Mouse (Mus musculus) limb, embryonic 13.5 days (tissue): ENCODE results near the gene Ctnnd2. TPM values are rescaled to one million over a fixed set of nuclear protein-coding genes. Genes with fewer than 3 reads are reported as not detected.

Experiments
- ATAC-seq: fragments of 200-750 bp; cut with Nextera tagmentation; 2 replicates; pipeline ENCODE4 v1.8.0; 2017; ENCODE audit warnings: low read depth, moderate number of reproducible peaks, moderate TSS enrichment; ENCODE audit not compliant: low FRiP score
- H3K27ac ChIP-seq: fragments of 300-500 bp; sonication (generic); 2 replicates; pipeline ENCODE4 v1.5.1; 2015; ENCODE audit warnings: inconsistent platforms, mild to moderate bottlenecking, moderate library complexity
- H3K27me3 ChIP-seq: fragments of 300-500 bp; sonication (generic); 2 replicates; pipeline ENCODE4 v1.6.1; 2015; ENCODE audit warnings: mild to moderate bottlenecking, inconsistent platforms
- H3K36me3 ChIP-seq: fragments of 300-500 bp; sonication (generic); 2 replicates; pipeline ENCODE4 v1.6.1; 2015; ENCODE audit warnings: inconsistent platforms, mild to moderate bottlenecking, moderate library complexity
- H3K4me1 ChIP-seq: fragments of 300-500 bp; sonication (generic); 2 replicates; pipeline ENCODE4 v1.6.1; 2015; ENCODE audit warnings: inconsistent platforms
- H3K4me2 ChIP-seq: fragments of 300-500 bp; sonication (generic); replicated peaks from 2 replicates; pipeline ENCODE4 v1.6.1; 2015; ENCODE audit warnings: inconsistent platforms, mild to moderate bottlenecking, moderate library complexity
- H3K4me3 ChIP-seq: fragments of 300-500 bp; sonication (generic); 2 replicates; pipeline ENCODE4 v1.5.1; 2015; ENCODE audit warnings: moderate library complexity, mild to moderate bottlenecking, inconsistent platforms
- H3K9ac ChIP-seq: fragments of 300-500 bp; sonication (generic); 2 replicates; pipeline ENCODE4 v1.6.1; 2015; ENCODE audit warnings: mild to moderate bottlenecking, inconsistent platforms
- H3K9me3 ChIP-seq: fragments of 300-500 bp; sonication (generic); 2 replicates; pipeline ENCODE4 v1.6.1; 2016; ENCODE audit warnings: inconsistent platforms
- WGBS: fragments of 180-500 bp; shearing (Covaris S2); methylation state at CpG from one replicate; pipeline ENCODE4 v1.1.7; 2015; 5-methylcytosine and 5-hydroxymethylcytosine counted together
- polyA plus RNA-seq: library from polyadenylated mRNA; unstranded; fragments of >200 nt; fragmentation: Nextera tagmentation; extraction: Ambion mirVana; gene quantifications from 2 replicates; pipeline ENCODE4 v1.2.1, GENCODE M21; 2015

The Ctnnd2 gene
- polyA plus RNA-seq, 1 experiment from 2014 or later: 3.8 TPM

DNA sequence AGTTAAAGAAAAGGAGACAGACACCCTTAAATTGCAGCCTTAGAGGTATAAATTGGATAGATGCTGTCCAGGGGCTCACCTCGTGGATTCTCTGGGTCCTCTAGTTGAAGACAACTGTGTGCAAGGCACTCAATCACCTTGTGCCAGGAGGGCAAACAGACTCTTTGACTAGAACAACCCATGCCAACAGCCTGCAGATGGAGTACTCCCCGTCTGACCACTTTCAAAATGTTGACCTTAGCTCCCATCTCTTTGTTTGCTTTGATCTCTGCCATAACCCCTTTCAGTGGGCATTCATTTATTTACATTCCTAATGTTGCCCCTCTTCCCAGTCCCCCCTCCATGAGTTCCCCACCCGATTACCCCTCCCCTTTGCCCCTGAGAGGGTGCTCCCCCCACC is 891.3 kb downstream of the Ctnnd2 start:
- Histone ChIP-seq H3K4me1 (no peaks in the 10 kb centered on the region), H3K4me3 (no peak overlapping the region), H3K27ac (no peak overlapping the region), H3K4me2 (no peak overlapping the region), H3K9me3 (no peaks in the 10 kb centered on the region), H3K9ac (no peak overlapping the region), H3K36me3 (no peaks in the 10 kb centered on the region), H3K27me3 (no peaks in the 10 kb centered on the region)
- ATAC-seq: no peak
- WGBS: 69% methylated on average over 3 of the region's 3 CpGs

DNA sequence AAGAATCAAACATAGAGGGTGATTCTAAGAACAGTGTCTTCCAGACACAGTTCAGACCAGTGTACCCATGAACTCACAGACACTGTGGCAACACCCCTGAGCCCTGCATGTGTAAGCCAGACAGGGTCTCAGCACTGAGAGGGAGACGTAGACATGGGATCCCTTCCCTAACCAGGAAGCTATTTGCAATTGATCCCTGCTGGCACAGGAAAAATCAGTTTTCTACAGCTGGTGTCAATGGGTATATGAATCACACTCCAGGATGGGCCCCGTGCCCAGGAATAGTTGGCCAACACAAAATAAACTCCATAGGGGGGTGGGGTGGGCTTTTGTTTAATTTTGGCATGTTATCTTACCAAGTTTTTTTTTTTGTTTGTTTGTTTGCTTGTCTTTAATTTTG is 895.7 kb downstream of the Ctnnd2 start:
- no peak overlapping the region for H3K4me3 ChIP-seq
- no peaks in the 10 kb centered on the region for H3K4me1 ChIP-seq
- ATAC-seq: no peak
- H3K36me3 ChIP-seq: no peaks in the 10 kb centered on the region
- H3K9me3 ChIP-seq: no peaks in the 10 kb centered on the region
- no peak overlapping the region for H3K27ac ChIP-seq
- 69% methylated on average over 2 of the region's 2 CpGs for WGBS
- H3K4me2 ChIP-seq: no peak overlapping the region
- H3K9ac ChIP-seq: no peak overlapping the region
- no peaks in the 10 kb centered on the region for H3K27me3 ChIP-seq

DNA sequence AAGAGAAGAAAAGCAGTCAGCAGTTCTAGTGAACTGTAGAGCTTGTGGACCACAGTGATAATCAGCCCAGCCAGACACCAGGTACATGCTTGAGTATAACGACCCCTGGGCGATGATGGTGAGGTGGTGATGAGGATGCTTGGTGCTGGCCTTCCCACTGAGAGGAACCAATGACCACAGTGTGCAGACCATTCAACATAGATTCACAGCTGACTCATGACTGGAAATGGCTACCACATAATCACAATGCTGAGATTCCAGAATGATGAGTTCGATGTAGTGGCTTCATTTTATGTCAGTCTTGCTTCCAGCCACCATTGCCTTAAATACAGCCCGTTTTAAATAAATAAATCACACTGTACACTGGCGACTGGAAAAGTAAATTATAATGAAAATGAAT is 897.9 kb downstream of the Ctnnd2 start:
- no peak overlapping the region for H3K4me3 ChIP-seq
- no peaks in the 10 kb centered on the region for H3K36me3 ChIP-seq
- WGBS: 85% methylated on average over 5 of the region's 5 CpGs
- no peaks in the 10 kb centered on the region for H3K9me3 ChIP-seq
- H3K27me3 ChIP-seq: no peaks in the 10 kb centered on the region
- no peak overlapping the region for H3K4me2 ChIP-seq
- no peak for ATAC-seq
- H3K27ac ChIP-seq: no peak overlapping the region
- no peak overlapping the region for H3K9ac ChIP-seq
- no peaks in the 10 kb centered on the region for H3K4me1 ChIP-seq
